Mouse (Mus musculus) cerebellum, adult (tissue): ENCODE data around the gene Bex1.

Experiments
- ATAC-seq: cut with Nextera tagmentation; 2 replicates; pipeline ENCODE4 v1.9.2; 2017; ENCODE audit warnings: mild to moderate bottlenecking, moderate library complexity, mixed read lengths; ENCODE audit not compliant: insufficient number of reproducible peaks, low FRiP score, low TSS enrichment

Bex1 gene

DNA sequence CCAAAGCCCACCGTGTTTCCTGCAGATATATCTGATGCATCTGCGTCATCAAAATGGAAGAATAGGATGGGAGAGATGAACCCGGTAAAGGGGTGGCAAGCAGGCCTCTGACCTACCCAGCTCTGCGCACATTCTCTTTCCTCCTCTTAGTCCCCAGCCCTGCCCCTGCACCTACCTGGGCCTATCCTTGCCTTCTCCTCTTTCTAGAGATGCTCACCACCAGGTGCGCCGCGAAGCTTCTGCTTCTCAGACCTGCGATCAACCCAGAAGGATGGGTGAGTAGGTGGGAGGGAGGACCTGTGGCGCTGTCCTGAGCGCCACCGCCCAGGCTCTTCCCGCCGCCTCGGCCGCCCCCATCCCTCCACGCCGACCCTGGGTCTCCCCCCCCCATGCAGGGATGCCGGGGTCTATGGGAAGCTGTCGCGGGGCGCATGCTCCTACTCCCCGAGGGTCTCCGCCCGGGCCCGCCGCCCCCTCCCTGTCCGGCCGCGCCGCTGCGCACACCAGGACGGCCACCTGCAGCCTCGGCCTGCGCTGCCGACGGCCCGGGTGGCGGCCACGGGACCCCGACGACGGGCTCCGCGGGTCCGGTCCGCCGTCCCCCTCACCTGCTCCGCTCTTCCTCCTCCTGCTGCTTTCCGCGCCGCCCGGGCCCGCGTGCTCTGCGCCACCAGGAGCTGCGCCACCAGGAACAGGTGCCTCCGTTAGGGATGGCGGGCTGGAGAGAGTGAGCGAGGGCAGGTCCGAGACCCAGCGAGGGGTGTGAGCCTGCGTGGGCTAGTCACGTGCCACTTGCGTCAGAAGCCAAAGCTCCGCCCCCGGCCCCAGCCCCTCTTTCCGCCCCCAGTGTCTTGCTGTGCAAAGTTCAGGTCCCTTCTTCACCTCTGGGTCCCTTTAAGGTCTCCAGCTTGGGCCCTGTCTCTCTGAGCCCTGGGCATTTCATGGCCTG is at the start of gene Bex1, which contains the start of gene Tceal7:
TSS of gene Bex1 (minus strand) at position 785 of the 949 bp plus-strand sequence.
TSS of gene Tceal7 (plus strand) at position 51 of the 949 bp plus-strand sequence.
- peak; percentile 95 for ATAC-seq

- no peak for ATAC-seq
Observed at GRCm38 (mm10) chrX:136252023-136252729, 36.9 kb upstream of the Bex1 start.

GRCm38 (mm10) chrX:136249671-136250070 is 34.4 kb upstream of the Bex1 start:
- ATAC-seq: no peak

DNA sequence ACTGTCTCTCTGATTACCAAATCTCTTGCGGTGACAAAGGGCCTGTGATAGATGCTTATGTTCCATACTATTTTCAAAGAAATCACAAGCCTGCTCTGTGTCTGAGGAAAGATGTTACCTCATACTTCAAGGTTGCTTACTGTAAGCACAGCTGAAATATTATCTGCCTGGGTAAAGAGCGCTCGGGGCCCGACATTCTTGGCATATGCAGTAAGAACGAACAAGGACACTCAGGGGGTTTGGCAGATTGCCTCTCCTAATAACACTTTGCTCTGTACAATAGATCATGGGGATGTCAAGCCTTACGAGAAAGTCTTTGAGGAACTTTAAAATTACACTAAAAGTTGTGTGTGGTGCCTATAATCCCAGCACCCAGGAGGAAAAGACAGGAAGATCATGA is 33.5 kb upstream of the Bex1 start:
- ATAC-seq: no peak

DNA sequence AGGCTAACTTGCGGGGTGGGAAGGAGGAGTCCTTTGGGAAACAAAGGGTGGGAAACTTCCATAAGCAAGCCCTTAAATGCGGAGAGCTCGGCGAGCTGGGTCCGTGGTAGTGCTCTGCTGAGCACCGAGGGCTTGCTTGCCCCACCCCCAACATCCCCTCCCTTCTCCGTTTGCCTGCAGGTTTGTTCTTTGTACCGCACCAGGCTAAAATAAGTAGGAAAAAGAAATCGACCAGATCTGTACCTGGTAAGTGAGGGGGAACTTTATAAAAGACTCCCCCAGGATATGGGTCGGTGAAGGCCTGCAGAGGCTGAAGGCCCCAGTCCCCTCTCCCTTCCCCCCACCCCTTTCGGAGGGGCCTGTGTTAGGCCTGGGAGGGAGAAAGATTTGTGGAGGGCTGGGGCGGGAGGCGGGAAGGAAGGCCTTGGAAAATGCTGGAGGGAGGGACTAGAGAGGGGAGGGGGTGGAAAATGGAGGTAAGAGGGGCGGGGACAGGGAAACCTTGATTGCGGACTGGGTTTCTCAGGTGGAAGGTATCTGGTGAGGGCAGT is 30.3 kb upstream of the Bex1 start:
- peak; percentile 62 for ATAC-seq

DNA sequence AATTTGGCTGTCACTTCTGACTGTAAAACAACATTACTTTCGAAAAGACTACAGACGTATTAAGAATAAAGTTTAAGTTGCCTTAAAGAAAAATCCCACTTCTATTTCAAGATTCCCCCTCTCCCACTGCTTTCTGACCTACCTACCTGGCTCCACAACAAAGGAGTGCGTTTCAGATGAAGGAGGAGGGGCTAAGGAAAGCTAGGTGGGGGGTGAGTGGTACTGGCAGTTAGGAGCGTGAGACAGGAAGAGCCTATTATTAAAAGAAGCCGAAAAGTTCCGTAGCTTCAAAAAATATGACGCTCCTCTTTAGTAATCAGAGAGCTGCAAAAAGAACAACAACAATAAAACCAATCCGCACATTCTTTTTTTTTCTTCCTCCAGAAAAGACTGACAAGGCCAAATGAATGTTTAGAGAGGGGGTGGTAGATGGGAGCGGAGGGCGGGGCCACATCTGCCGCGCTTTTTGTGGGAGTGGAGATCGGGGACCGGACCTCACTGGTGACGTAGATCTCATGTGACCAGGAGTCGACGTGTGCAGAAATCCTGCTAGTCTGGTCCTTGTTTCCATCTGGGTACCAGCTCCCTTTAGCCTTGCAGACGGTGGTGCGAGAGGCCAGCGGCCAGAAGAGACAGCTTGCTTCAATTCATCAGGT is 29.4 kb upstream of the Bex1 start, which contains the start of gene Tceal9:
TSS of gene Tceal9 (plus strand) at position 506 of the 656 bp plus-strand sequence.
- ATAC-seq: peak; percentile 98

GRCm38 (mm10) chrX:136243181-136243580 is 27.9 kb upstream of the Bex1 start:
- ATAC-seq: no peak

GRCm38 (mm10) chrX:136238118-136238517 is 22.8 kb upstream of the Bex1 start:
- no peak for ATAC-seq

GRCm38 (mm10) chrX:136227768-136228167 is 12.5 kb upstream of the Bex1 start:
- ATAC-seq: no peak

DNA sequence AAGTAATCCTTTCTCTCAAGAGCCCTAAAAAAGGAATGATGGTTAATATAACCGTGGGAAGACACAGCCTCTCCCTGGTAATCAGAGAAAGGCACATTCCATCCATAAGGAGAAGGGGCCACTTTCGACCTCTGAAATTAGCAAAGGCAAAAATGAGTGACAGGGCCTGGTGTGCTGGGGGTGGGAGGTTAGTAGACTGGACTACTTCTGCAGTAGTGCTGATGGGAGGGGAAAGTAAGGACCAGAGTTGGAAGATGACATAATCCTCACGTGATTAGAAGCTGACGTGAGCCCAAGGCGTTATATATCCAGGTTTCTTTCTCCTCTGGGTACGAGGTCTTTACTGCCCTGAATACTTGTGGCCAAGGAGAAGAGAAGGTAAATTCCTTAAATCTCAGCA is 8.4 kb upstream of the Bex1 start:
- ATAC-seq: no peak

DNA sequence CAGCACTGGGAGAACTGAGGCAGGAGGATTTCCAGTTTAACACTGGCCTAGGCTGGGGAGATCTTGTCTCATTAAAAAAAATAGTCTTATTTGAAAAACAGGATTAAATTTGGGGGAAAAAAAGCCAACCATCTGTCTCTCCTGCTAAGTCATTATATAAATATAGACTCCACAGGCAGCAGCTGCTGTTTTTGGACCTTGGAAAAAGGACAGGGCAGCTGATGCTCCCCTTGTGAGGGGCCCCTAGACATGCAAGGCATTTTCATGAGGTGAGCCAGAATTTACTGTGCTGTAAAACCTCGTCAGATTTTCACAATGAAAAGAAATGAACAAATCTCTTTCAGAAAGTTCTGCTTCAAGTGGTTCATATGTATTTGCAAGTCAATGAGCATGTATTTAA is 990 bp upstream of the Bex1 start:
- ATAC-seq: no peak

- no peak for ATAC-seq
Observed at GRCm38 (mm10) chrX:136213396-136213795, 1.9 kb downstream of the Bex1 start.

- ATAC-seq: no peak
Observed at GRCm38 (mm10) chrX:136204406-136204805, 10.9 kb downstream of the Bex1 start.

GRCm38 (mm10) chrX:136203664-136204066 is 11.6 kb downstream of the Bex1 start, which contains the start of gene Tceal5:
TSS of gene Tceal5 (minus strand) at chrX:136203876.
- peak; percentile 95 for ATAC-seq

- no peak for ATAC-seq
Observed at GRCm38 (mm10) chrX:136203257-136203656, 12.1 kb downstream of the Bex1 start.

DNA sequence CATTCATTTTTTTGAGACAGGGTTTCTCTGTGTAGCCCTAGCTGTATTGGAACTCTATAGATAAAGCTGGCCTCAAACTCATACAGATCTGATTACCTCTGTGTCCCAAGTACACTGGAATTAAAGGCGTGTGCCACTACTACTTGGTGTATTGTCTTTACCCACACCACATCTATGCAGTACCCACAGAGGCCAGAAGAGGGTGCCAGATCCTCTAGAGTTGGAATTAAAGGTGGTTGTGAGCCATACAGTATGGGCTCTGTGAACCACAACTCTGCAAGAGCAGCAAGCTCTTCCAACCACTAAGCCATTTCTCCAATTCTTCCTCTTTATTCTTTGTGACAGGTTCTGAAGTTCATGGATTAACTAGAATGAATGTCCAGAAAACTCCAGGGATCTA is 18.4 kb downstream of the Bex1 start:
- no peak for ATAC-seq

DNA sequence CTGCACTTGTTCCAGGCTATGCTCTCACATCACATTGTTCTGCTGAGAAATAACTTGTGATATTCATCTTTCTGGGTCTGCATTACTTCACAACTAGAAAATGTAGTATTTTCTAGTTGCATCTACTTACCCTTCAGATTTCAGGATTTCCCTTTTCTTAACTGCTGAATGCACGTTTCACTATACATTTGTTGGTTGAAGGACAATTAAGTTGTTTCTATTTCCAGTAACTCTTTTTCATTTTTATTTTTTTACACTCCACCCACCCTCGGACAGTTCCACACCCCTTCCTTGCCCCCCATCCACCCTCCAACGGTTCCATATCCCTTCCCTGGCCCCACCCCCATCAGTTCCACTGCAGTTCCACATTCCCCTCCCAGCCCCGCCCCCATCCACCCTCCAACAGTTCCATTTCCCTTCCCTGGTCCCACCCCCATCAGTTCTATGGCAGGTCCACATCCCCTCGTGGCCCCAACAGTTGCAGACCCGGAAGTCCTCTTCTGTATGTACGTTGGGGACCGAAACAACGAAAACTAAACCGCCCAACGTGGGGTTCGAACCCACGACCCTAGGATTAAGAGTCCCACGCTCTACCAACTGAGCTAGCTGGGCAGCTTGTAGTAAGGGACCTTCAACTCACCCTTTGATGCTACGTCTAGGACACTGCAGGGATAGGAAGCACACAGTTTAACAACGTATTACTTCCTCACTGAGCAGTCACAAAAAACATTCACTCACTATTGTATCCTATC is 19.9 kb downstream of the Bex1 start:
- ATAC-seq: no peak

DNA sequence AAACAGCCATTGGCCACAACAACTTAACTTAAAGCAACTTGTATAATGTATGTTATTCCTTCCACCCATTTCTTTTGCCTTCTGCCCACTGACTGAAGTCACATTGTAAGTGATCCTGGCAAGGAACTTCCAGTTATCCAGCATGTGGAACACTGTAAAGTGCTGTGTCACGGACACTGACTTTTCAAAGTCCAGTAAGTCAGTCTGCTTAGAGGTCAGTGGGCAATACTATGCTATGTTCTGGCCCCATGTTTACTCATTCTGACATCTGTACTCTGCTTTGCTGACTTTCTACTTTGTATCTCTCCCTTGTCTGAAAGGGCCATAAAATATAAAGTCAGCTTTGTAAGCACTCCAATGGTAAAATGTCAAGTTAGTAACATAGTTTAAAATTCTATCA is 32.2 kb downstream of the Bex1 start:
- no peak for ATAC-seq

GRCm38 (mm10) chrX:136180897-136181553 is 34.3 kb downstream of the Bex1 start:
- ATAC-seq: no peak
